Mouse (Mus musculus) adrenal gland, postnatal 36 days (tissue): ENCODE measurements around the gene Gnai3. TPM values are rescaled to one million over a fixed set of nuclear protein-coding genes. Genes with fewer than 3 reads are reported as not detected.

ENCODE experiments used
- DNase-seq, 2 experiments: peaks; one replicate each; pipeline ENCODE4 v3.0.0; 2021; ENCODE audit warnings: mixed read lengths in 1 of 2
- total RNA-seq, 2 experiments: library from RNA; stranded (reverse); gene quantifications; 2 replicates each; pipeline ENCODE4 v1.2.3; 2021

Gnai3 gene
- total RNA-seq, 2 experiments from 2014 or later: 159 to 181 TPM

DNA sequence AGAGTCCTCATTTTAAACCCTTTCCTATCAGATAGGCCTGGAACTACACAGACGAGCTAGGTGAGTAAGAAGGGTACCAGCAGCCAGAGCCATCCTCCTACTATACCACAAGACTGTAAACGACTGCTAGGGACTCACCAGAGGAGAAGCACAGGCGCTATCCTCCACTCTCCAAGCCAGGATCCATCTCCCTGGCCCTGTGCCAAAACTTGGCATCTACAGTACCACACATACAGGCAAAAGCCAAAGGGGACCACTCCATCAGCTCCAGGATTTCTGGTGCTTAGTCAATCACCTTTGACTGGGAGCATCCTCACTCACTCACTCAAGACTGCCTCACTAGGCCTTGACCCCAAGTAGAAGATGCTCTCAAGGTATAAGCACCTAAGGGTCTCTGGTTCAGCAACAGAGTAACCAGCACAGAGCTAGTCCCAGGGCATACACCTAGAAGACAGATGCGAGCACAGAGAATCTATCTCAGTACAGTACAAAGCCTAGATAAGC lies 62.0 kb downstream of the Gnai3 start:
- DNase-seq: peak; percentile 50 to 56

DNA sequence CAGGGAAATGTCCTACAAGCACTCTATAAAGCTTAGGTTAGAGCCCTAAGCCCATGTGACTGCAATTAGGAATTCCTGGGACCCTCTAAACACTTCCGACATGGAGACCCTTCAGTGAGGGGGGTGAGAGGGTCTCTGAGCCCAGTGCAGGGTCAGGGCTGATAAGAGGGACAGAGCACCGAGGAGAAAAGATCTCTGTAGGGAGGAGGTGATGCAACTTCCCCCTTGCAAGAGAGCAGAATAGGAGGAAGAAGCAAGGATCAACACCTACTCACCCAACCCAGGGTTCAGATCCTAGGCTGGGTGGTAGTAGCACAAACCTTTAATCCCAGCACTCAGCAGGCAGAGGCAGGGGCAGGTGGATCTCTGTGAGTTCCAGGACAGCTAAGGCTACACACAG lies 62.8 kb downstream of the Gnai3 start:
- DNase-seq: no peak

DNA sequence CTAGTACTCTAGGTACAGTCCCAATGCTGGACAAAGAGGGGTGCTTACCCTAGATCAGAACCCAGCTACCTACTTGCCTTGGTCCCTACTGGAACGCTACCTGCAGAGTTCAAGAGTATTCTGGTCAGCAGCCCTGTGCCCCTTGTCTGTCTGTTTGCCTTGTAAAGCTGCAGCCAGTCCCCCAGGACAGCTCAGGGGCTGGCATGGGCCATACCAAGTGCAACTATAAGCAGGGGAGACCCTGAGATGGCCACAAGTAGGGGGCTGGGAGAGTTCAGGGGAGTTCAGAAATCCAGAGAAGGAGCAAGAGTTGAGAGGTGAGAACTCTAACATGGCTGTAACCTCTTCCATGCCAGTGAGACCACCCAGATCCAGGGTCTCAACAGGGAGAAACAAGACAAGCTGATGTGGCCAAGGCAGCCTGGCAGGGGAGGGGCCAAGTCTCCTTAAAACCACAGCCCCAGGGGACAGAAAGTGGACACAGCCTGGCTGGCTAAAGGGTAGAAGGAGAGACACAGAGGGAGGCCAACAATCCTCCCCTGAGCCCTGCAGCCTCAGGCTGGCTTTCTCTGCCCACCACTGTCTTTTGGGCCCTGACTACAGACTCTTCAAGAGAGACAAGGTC lies 63.6 kb downstream of the Gnai3 start:
- no peak for DNase-seq

DNA sequence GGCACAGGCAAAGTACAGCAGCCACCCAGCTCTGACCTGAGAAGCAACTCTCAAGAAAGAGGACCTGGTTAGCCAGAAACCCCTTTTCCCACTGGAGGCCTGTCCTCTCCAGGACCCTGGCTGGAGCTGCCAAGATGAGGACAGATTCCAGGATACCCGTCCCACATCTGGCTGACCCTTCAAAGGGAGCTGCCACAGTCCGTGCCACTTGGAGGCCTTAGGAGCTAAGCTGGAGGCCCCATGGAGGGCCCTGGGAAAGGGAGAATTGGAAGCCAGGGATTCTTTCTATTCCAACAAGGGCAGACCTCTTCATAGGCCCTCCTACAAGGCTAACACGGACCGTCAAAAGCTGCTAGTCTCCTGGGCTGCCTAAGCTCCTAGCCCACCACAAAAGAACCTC lies 64.3 kb downstream of the Gnai3 start:
- no peak for DNase-seq

DNA sequence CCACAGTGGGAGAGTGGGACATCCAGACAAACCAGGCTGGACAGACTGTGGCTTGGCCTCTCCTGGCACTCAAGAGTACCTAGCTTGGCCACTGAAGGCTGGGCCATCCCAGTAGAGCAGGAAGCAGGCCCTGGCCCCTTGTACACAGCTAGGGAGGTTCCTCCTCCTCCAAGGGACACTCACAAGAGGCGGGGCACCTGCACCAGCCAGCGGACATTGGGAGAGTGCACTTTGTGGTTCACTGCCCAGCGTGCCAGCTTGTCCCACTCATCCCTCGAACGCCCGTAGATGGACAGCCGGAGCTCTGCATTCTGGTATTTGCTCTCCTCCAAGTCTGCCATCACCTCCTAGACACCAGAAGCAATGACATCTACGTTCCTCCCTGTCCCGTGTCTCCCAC lies 69.1 kb downstream of the Gnai3 start:
- DNase-seq: no peak

DNA sequence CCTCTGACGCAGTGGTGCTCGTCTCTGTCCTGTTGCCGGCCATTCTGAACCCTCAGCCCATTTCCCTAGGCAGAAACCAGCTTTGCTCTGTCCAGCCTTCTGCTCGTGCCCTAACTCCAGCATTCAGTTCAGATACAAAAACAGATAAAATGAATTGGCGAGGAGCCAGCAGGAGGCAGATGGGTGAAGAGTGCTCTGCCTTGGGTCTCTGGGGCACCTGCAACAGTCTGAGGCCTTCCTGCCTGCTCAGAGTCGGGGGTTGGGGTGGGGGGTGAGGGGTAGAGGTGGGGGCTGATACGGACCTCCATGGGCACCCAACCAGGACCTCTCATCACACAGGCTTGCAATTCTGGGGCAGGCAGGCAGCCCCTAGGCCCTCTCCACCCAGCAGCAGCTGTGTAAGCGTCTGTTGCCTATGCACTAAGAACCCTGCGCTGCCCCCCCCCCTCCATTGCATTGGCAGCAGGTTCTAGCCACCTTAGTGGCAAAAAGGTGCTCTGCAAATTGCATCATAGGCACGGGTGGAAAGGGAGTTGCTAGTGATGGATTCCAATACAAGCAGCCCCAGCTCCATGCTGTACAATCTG lies 72.9 kb downstream of the Gnai3 start:
- DNase-seq: no peak

DNA sequence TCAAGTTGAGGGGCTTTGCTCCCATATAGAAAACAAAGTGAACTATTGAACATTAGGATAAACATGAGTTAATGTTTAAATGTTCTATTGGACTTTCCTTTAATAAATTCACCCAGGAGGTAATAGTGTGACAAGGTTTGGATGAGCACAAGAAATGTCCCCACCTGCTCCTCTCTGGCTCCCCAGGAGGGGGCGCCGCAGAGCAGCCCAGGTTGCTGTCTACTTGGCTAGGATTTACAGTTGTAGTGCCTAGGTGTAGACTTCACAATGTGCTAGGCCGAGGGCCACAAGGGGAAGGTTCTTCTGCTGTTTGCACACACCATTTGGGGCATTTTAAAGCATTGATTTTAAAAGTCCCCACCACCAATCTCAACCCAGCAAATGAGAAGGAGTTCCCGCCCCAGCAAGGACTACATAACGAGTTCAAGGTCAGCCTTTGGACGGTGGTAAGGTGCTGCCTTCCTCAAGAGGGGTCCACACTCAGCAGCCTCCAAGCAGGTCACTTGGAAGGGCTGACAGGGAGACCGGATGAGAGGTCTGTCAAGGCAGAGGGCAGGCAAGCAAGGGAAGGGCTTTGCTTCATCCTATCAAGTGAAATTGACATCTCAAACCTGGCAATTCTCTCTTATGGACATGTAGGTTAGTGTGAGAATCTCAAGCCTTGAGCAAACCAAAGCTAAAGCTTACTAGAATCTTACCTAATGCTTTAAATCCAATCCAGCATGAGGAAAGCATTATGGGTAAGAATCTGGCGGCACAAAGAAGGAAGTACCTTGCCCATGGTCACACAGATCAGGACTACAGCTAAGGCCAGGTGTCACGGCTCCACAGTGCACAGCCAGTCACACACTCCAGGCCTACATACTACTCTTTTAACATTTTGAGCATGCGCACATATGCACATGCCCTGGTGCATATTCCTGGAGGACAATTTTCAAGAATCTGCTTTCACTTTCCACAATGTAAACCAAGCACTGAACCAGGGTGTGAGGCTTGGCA lies 75.4 kb downstream of the Gnai3 start:
- DNase-seq: peak; percentile 81 to 89

DNA sequence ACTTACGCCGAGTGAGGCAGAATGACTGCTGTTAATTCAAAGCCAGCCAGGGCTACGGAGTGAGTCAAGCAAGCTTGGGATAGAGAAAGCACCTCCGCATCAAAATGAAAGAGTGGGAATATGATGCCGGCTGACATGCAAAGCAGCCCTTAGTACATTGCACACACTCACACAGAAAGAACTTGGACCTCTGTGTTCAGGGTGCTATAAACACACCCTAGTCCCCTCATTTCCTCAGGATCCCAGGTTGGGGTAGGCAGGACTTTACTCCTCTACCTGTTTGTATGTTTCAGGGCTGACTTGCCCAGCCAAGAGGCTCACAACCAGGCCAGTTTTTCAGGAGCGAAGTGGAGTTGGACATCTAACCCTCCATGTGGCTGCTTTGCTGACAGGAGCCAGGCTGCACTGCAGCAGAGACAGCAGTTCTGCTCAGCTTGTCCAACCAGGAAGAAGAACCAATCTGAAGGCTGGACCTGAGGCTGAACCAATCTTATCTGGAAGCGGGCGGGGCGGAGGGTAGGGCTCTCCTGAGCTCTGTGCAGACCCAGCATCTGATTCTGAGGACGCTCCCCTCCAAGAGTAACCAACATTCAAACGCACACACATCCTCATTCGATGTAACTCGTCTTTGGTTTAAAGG lies 76.6 kb downstream of the Gnai3 start:
- DNase-seq: peak; percentile 48 to 57

DNA sequence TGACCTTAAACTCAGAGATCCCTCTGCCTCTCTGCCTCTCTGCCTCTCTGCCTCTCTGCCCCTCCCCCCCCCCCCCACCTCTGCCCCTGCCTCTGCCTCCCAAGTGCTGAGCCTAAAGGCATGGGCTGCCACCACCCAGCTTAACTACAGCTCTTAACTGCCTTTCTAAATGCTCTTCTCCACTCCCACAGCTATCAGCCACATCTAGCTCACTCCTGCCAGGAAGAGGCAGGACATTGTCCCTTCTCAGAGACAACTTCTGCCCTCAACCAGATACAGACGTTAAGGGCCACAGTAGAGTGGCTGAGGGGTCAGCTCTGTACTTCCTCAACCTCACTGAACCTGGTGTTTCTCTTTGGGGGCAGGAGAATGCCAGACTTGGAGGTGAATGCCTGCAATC lies 77.1 kb downstream of the Gnai3 start:
- DNase-seq: no peak

DNA sequence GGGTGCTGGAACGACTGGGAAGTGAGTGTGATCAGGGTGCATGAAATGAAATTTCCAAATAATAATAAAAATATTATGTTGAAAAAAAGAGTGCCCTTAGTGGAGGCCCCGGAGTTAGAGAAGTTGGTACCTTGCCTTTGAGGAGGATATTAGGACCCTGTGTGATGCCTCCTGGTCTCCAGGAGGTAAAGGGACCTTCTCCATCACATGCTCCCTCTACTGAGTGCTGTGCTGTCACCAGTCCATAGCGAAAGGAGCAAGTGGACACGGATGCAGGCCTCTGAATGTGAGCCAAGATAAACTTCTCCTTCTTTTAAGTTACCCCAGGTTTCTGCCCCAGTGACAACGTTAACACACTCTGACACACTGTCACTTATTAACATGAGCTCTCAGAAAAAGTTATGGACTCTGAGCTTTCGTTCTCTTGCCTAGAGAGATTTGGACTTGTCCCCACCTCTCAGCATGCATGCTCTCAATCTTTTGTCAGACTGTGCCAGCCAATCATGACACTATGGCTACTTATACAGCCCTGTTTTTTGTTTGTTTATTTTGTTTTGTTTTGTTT lies 78.5 kb downstream of the Gnai3 start:
- DNase-seq: no peak

DNA sequence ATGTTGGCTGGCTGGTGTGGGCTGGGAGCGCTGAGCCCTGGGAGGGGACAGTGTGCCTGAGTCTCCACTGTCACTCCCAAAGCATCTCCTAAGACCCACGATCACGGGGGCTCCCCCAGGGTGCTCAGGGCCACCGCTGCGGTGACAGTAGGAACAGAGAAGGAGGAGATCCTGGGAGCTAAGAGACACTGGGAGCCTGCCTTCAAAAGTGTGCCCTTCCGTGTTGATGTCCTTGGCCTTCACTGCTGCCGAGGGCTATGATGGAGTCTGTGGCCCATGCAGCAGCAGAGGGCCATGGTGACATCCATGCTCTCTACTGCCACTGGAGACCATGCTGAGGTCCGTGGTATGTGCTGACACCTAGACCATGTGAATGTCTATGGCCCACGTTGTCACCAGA lies 80.4 kb downstream of the Gnai3 start:
- no peak for DNase-seq

DNA sequence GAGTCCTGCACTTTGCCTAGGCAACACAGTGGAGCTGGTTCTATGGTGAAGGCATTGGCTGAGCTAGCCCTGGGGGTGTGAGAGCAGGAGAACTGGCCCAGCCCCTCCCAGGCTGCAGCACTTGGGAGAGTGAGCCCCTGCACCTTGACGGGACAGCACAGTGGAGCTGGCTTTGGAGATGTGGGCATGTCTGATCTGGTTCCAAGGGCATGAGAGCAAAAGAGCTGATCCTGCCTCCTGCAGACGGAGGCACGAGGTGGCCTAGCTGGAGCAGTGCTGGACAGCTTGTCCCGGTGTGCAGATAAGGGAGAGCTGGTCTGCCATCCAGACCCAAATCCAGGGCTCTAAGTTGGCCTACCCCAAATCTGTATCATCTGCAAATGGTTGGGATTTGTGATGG lies 81.3 kb downstream of the Gnai3 start:
- no peak for DNase-seq

DNA sequence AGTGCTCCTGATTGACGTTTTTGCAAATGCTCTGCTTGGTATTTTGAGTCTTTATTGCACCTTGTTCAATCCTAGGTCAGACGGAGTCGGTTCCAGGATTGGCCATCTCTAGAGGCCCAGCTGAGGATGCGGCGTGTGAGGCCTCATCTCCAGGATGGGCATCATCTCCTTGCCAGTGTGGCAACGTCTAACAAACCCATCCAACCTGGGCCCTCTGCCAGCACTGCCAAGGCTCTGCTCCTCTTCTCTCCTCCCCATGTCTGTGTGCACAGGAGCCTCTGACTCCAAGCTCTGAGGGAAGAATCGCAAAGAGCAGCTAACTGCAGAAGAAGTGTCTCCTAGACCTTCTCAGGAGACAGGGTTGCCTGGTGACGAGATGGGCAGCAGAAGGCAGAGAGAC lies 83.3 kb downstream of the Gnai3 start:
- peak; percentile 49 to 59 for DNase-seq

DNA sequence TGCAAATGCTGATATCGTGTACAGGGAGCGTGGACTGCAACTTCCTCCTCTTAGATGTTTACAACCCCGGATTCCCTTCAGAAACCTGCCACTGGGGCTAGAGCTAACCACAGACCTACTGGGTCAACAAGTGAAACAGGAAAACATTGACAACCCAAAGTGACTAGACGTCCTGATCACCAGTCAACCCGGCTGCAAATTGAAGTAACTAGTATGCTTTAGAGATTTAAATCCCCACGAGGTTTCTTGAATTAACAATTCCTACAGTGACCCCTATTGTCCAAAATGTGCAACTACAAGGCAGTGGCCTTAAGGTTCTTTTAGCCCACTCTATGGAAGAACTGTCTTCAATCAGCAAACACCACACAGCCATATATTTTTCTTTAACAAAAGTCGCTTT lies 84.5 kb downstream of the Gnai3 start:
- peak in 1 of 2 experiments; percentile 59 for DNase-seq

Other genes with a start within 250 kb of the Gnai3 start
- 100 to 1,000 TPM; 143 to 157 TPM for gene Gstm7, start 214.3 kb downstream of the Gnai3 start, total RNA-seq
- 1 to 10 TPM; 4.3 to 6.0 TPM for gene Gstm6, start 202.4 kb downstream of the Gnai3 start, total RNA-seq
- gene Gstm3, start 176.9 kb downstream of the Gnai3 start, total RNA-seq: not detected
- 100 to 1,000 TPM; 143 to 261 TPM for gene Gstm2, start 159.7 kb downstream of the Gnai3 start, total RNA-seq
- 100 to 1,000 TPM; 325 to 425 TPM for gene Gstm1, start 128.2 kb downstream of the Gnai3 start, total RNA-seq
- gene Gstm4, start 101.3 kb downstream of the Gnai3 start, total RNA-seq: 10 to 100 TPM; 12.0 to 19.0 TPM
- 100 to 1,000 TPM; 133 to 143 TPM for gene Ampd2, start 59.5 kb downstream of the Gnai3 start, total RNA-seq
- 10 to 100 TPM; 11.5 to 14.7 TPM for gene Gnat2, start 53.4 kb downstream of the Gnai3 start, total RNA-seq
- gene Gpr61, start 8.7 kb upstream of the Gnai3 start, total RNA-seq: under 1 TPM; 0.13 to 0.16 TPM
- 10 to 100 TPM; 20.0 to 22.3 TPM for gene Amigo1, start 40.2 kb upstream of the Gnai3 start, total RNA-seq
- 1 to 10 TPM; 6.5 to 7.7 TPM for gene Cyb561d1, start 55.1 kb upstream of the Gnai3 start, total RNA-seq
- 1 to 10 TPM; 7.6 to 9.7 TPM for gene Atxn7l2, start 64.8 kb upstream of the Gnai3 start, total RNA-seq
- gene Sypl2, start 80.5 kb upstream of the Gnai3 start, total RNA-seq: under 1 TPM; 0.13 to 0.46 TPM
- gene Psma5, start 110.8 kb upstream of the Gnai3 start, total RNA-seq: 10 to 100 TPM; 96.6 to 97.5 TPM
- 10 to 100 TPM; 40.7 to 50.8 TPM for gene Sort1, start 137.9 kb upstream of the Gnai3 start, total RNA-seq
- gene Mybphl, start 218.8 kb upstream of the Gnai3 start, total RNA-seq: not detected
- gene Psrc1, start 237.7 kb upstream of the Gnai3 start, total RNA-seq: 1 to 10 TPM; 1.0 to 1.6 TPM